Mouse (Mus musculus): ENCODE measurements around the gene Glipr1l2. TPM values are rescaled to one million over a fixed set of nuclear protein-coding genes. Genes with fewer than 3 reads are reported as not detected.
A peak's percentile ranks its signal among the peaks of the same experiment; 100 is the strongest.
"Not testable (repeated sequence)": the region's sequence is repeated elsewhere in the genome, so short reads cannot be mapped to it uniquely, and the experiment has no call there.

The Glipr1l2 gene
- polyA plus RNA-seq, 1 experiment from 2014 or later, result not detected

DNA sequence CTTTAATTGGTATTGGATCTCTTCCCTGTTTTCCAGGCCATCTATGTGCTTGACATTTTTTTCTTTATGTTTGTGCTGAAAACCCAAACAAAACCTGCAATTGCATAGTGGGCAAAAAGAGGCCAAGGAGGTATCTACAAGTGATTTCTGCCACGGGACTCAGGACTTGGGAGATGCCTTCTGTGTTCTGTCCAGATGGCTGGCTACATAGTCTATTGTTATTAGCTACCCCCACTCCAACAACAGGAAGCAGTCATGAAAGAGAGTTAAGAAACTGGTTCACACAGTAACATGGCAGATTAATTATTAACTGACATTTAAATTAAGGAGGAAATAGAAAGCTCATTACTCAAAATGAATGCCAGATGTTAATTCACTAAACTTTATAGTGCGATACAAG is 41.9 kb downstream of the Glipr1l2 start:
- 31% methylated on average over 2 of the region's 2 CpGs for WGBS
- H3K9ac ChIP-seq (replicated peaks; ENCODE audit: low read length); H3K4me3 ChIP-seq (ENCODE audit: low read length); H3K4me1 ChIP-seq (ENCODE audit: insufficient read depth, low read length); H3K4me2 ChIP-seq (replicated peaks; ENCODE audit: low read depth, low read length); H3K27me3 ChIP-seq (ENCODE audit: insufficient read depth, low read length); H3K9me3 ChIP-seq (ENCODE audit: low read length); H3K27ac ChIP-seq (ENCODE audit: low read length); H3K36me3 ChIP-seq (ENCODE audit: insufficient read depth, low read length): not testable (repeated sequence)
- ATAC-seq (ENCODE audit: low FRiP score, low TSS enrichment), result peak; percentile 89

DNA sequence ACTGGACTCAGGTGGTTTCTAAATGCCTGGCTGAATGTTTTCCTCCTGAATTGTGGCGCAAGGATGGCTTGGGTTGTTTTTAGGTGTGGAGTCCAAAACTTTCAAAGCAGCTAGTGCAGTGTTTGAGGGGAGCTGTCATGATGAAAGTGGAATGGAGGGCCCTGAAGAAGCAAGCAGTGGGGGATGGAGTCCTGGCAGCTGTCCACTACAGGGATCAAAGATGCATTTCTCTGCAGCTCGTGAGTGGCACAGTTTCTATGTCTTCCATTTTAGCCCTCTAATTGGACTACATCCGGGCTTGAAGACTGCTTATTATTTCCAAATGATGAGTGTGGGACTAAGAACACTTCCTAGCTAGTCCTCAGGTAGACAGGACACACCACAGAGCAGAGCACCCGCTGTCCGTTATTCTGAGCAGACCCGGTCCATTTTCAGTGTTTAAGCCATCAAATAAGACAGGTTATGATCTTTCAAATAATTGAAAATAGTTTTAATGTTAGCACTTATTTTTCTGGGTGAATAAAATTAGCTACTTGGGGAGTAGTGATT is 44.6 kb downstream of the Glipr1l2 start:
- ATAC-seq (ENCODE audit: low FRiP score, low TSS enrichment); H3K4me1 ChIP-seq (ENCODE audit: insufficient read depth, low read length); H3K4me3 ChIP-seq (ENCODE audit: low read length); H3K4me2 ChIP-seq (replicated peaks; ENCODE audit: low read depth, low read length); H3K27me3 ChIP-seq (ENCODE audit: insufficient read depth, low read length); H3K9ac ChIP-seq (replicated peaks; ENCODE audit: low read length); H3K9me3 ChIP-seq (ENCODE audit: low read length); H3K36me3 ChIP-seq (ENCODE audit: insufficient read depth, low read length); H3K27ac ChIP-seq (ENCODE audit: low read length): not testable (repeated sequence)
- WGBS, result 71% methylated on average over 6 of the region's 6 CpGs

DNA sequence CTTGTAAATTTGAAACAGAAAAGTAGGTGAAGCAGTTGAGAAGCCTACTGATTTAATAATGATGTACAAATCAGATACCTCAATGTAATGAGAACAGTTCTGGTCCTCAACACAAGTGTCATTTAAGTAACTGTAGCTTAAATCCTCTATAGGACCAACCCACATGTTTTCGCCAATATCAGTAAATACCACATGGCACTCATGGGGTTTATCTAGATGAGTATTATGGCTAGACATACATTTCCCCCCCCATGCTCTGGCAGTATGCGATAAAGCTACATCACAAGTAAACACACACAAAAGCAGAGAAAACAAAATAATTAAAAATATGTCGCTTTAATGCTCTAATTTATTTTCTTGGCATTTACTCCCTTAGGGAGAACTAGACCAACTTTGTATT is 49.0 kb downstream of the Glipr1l2 start:
- Histone ChIP-seq H3K9me3 (ENCODE audit: low read length) (no peaks in the 10 kb centered on the region), H3K27me3 (ENCODE audit: insufficient read depth, low read length) (no peaks in the 10 kb centered on the region), H3K4me3 (ENCODE audit: low read length) (no peak overlapping the region), H3K36me3 (ENCODE audit: insufficient read depth, low read length) (no peaks in the 10 kb centered on the region), H3K4me2 (replicated peaks; ENCODE audit: low read depth, low read length) (no peak overlapping the region), H3K4me1 (ENCODE audit: insufficient read depth, low read length) (no peaks in the 10 kb centered on the region), H3K27ac (ENCODE audit: low read length) (no peak overlapping the region), H3K9ac (replicated peaks; ENCODE audit: low read length) (no peak overlapping the region)
- WGBS, result 87% methylated on average over 3 of the region's 3 CpGs
- no peak for ATAC-seq (ENCODE audit: low FRiP score, low TSS enrichment)

DNA sequence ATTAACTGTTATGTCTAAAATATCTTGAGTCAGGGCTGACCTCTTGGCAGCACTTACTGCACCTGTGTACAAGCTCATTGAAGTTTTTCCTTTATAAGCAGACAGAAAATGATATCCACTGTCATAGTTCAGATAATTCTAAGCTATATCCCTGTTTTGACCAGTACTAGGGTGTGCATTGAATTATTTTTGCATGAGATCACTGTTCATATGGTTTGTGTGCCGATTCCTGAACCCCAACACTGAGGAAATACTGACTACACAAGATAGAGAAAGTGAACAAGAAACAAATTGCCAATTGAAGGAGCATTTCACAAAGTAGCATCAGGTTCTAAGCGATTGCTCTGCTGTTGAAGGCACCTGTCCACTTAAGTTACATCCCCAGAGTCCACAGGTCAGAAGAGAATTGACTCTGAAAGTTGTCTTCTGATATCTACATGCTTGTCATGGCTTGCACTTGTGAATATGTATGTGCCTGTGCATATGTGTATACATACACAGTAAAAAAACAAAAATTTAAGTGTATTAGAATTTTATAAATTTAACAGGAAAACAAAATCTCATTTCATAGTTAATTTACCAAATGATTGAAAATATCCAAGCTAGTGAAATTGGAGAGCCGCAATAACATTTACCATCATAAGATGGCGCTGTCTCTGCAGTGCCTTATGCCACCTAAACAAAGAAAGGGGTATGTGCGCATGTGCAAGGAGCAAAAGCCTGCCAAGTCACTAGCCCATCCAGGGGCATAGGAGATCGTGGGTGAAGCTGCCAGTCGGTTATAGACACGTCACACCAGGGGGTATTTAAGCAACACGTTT is 55.1 kb downstream of the Glipr1l2 start:
- Histone ChIP-seq H3K27ac (ENCODE audit: low read length) (no peak overlapping the region), H3K4me3 (ENCODE audit: low read length) (peak overlapping the region; percentile 32), H3K9me3 (ENCODE audit: low read length) (no peaks in the 10 kb centered on the region), H3K4me2 (replicated peaks; ENCODE audit: low read depth, low read length) (peak overlapping the region; percentile 53), H3K4me1 (ENCODE audit: insufficient read depth, low read length) (no peaks in the 10 kb centered on the region), H3K36me3 (ENCODE audit: insufficient read depth, low read length) (no peaks in the 10 kb centered on the region), H3K9ac (replicated peaks; ENCODE audit: low read length) (no peak overlapping the region; the same call in 1 of the 2 replicates), H3K27me3 (ENCODE audit: insufficient read depth, low read length) (no peaks in the 10 kb centered on the region)
- 22% methylated on average over 9 of the region's 9 CpGs for WGBS
- ATAC-seq (ENCODE audit: low FRiP score, low TSS enrichment), result peak; percentile 78; the same call in 1 of the 2 replicates

DNA sequence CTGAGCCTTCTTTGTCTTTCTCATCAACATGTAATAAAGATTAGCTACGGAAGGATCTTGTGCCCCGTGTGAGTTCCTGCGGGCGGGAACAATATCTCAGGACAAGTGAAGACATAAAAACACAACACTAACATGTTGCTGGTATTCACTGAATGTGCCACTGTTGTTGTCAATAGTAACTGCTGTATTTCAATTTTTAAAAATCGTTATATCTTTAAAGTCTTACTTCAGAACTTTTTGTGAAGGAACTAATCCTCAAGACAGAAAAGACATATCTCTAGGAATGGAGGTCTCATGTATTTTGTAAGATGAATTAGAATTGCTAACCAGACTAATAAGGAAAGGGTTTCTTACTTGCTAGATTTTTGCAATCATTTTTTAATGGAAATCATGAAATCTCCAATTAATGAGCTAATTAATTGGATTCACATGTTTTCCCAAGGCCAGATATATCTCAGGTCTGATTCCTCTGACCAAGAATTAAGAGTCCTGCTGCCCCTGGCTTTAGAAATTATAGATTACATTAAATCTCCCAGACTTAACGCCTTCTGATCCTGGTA is 55.8 kb downstream of the Glipr1l2 start:
- Histone ChIP-seq H3K27ac (ENCODE audit: low read length) (no peak overlapping the region), H3K9ac (replicated peaks; ENCODE audit: low read length) (no peak overlapping the region; the same call in 1 of the 2 replicates), H3K4me3 (ENCODE audit: low read length) (peak overlapping the region; percentile 32), H3K4me2 (replicated peaks; ENCODE audit: low read depth, low read length) (peak overlapping the region; percentile 53), H3K36me3 (ENCODE audit: insufficient read depth, low read length) (no peaks in the 10 kb centered on the region), H3K9me3 (ENCODE audit: low read length) (no peaks in the 10 kb centered on the region), H3K4me1 (ENCODE audit: insufficient read depth, low read length) (no peaks in the 10 kb centered on the region), H3K27me3 (ENCODE audit: insufficient read depth, low read length) (no peaks in the 10 kb centered on the region)
- WGBS, result 44% methylated on average over 6 of the region's 6 CpGs
- no peak for ATAC-seq (ENCODE audit: low FRiP score, low TSS enrichment)

DNA sequence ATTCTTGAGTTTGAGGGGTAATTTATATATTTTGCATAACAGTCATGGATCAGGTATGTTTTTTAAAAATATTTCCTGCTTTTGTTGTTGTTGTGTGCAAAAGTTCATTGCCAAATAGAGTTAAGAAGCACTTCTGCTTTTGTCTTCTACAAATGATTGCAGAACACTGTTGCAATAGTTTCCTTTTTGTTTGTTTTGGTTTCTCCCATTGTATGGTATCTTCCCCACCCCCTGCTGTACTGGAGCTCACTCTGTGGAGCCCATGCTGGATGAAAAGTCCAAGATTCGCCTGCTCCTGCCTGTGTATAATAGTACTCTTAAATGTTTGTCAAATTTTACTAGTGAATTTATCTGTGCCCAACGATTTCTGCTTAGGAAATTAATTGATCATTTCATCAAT is 56.7 kb downstream of the Glipr1l2 start:
- no peaks in the 10 kb centered on the region for H3K27me3 ChIP-seq (ENCODE audit: insufficient read depth, low read length)
- no peaks in the 10 kb centered on the region for H3K9me3 ChIP-seq (ENCODE audit: low read length)
- no peaks in the 10 kb centered on the region for H3K36me3 ChIP-seq (ENCODE audit: insufficient read depth, low read length)
- H3K4me1 ChIP-seq (ENCODE audit: insufficient read depth, low read length), result no peaks in the 10 kb centered on the region
- H3K27ac ChIP-seq (ENCODE audit: low read length), result no peak overlapping the region
- H3K4me3 ChIP-seq (ENCODE audit: low read length), result no peak overlapping the region
- H3K9ac ChIP-seq (replicated peaks; ENCODE audit: low read length), result no peak overlapping the region
- ATAC-seq (ENCODE audit: low FRiP score, low TSS enrichment), result no peak
- WGBS, result 62% methylated on average over 2 of the region's 2 CpGs
- no peak overlapping the region for H3K4me2 ChIP-seq (replicated peaks; ENCODE audit: low read depth, low read length)

Other genes starting within 250 kb of the Glipr1l2 start
- 48.7 and 49.2 TPM in 2 replicates for gene Krr1, start 110.7 kb upstream of the Glipr1l2 start, polyA plus RNA-seq (2015; fragmentation: Nextera tagmentation; extraction: Ambion mirVana)
- 1.4 and 2.7 TPM in 2 replicates for gene Glipr1, start 80.7 kb upstream of the Glipr1l2 start, polyA plus RNA-seq (2015; fragmentation: Nextera tagmentation; extraction: Ambion mirVana)
- gene Glipr1l1, start 23.2 kb upstream of the Glipr1l2 start, polyA plus RNA-seq (2015; fragmentation: Nextera tagmentation; extraction: Ambion mirVana), result not detected in 2 replicates
- not detected in 2 replicates for gene Glipr1l3, start 77.0 kb downstream of the Glipr1l2 start, polyA plus RNA-seq (2015; fragmentation: Nextera tagmentation; extraction: Ambion mirVana)
- 0.40 and 0.58 TPM in 2 replicates for gene Caps2, start 80.3 kb downstream of the Glipr1l2 start, polyA plus RNA-seq (2015; fragmentation: Nextera tagmentation; extraction: Ambion mirVana)
- gene Kcnc2, start 187.8 kb downstream of the Glipr1l2 start, polyA plus RNA-seq (2015; fragmentation: Nextera tagmentation; extraction: Ambion mirVana), result 5.8 and 6.7 TPM in 2 replicates

All from kidney, embryonic 16.5 days (tissue).